Comparison of ENCODE assay signal across 10 mouse cellular contexts in genomic region chr10:91988364-91988763, GRCm38 (mm10).
DNase-seq lines count a peak whose midpoint lies in the region; ATAC-seq and TF ChIP-seq lines count a peak whose summit lies in the region.
"Had no signal": no experiment of that assay in that cellular context is flagged by ENCODE, and none has a peak within 500 bp of the region (broad histone marks: within the 10 kb centered on the region; RNA-seq: fewer than 3 reads in every experiment).

No protein-coding gene starts in this region.

- H3K27ac ChIP-seq in layer of hippocampus, adult 2 months = peak overlapping the region; percentile 36
- H3K27ac ChIP-seq in forebrain, postnatal 0 days (ENCODE audit: low read depth, low read length) = no peak overlapping the region
- no peak overlapping the region for H3K27ac ChIP-seq in thymus, adult 2 months (ENCODE audit: control insufficient read depth, insufficient read depth, low read length)
- H3K27ac ChIP-seq: hindbrain, embryonic 15.5 days had no signal

- no peak for TF ChIP-seq POLR2A in thymus, adult 2 months (IDR thresholded peaks at IDR 0.05; ENCODE audit: control insufficient read depth, extremely low read depth, insufficient read depth, low read length, poor library complexity)

- no peak overlapping the region for H3K4me2 ChIP-seq in forebrain, postnatal 0 days (ENCODE audit: low read depth)
- H3K4me2 ChIP-seq: hindbrain, embryonic 15.5 days had no signal

- no peaks in the 10 kb centered on the region for H3K36me3 ChIP-seq in forebrain, postnatal 0 days (ENCODE audit: insufficient read depth)
- no peaks in the 10 kb centered on the region for H3K36me3 ChIP-seq in thymus, adult 2 months (ENCODE audit: control insufficient read depth, insufficient read depth, low read length)
- H3K36me3 ChIP-seq: hindbrain, embryonic 15.5 days had no signal

- no peaks in the 10 kb centered on the region for H3K27me3 ChIP-seq in forebrain, postnatal 0 days (ENCODE audit: insufficient read depth, low read length)
- H3K27me3 ChIP-seq in thymus, adult 2 months (ENCODE audit: control insufficient read depth, insufficient read depth, low read length) = no peaks in the 10 kb centered on the region
- H3K27me3 ChIP-seq: hindbrain, embryonic 15.5 days; megakaryocyte, embryonic 14.5 days had no signal

- no peak overlapping the region for H3K4me3 ChIP-seq in layer of hippocampus, adult 2 months
- H3K4me3 ChIP-seq in forebrain, postnatal 0 days (ENCODE audit: low read depth, low read length) = no peak overlapping the region
- H3K4me3 ChIP-seq in thymus, adult 2 months (ENCODE audit: control insufficient read depth, insufficient read depth, low read length) = no peak overlapping the region
- H3K4me3 ChIP-seq: hindbrain, embryonic 15.5 days; megakaryocyte, embryonic 14.5 days had no signal

- no peak overlapping the region for H3K9ac ChIP-seq in forebrain, postnatal 0 days
- H3K9ac ChIP-seq: hindbrain, embryonic 15.5 days had no signal

- ATAC-seq in forebrain, postnatal 0 days = no peak

- no peak for DNase-seq in layer of hippocampus, adult 2 months (ENCODE audit: low spot score in 2 of 2)
- DNase-seq in layer of hippocampus, postnatal 25 days (ENCODE audit: extremely low spot score in 1 of 2, low spot score in 1 of 2) = no peak
- DNase-seq in adrenal gland, postnatal 36 days = peak; percentile 1 to 14
- DNase-seq in forebrain, postnatal 0 days = peak; percentile 31
- peak; percentile 56 to 57 for DNase-seq in lung, postnatal 4 days
- DNase-seq in thymus, adult 2 months = no peak
- no peak for DNase-seq in spleen, adult 18-20 months
- DNase-seq: thymus, postnatal 14 days had no signal

- WGBS in forebrain, postnatal 0 days = 15% methylated on average over 8 of the region's 8 CpGs
- WGBS in thymus, adult 2 months = 91% methylated on average over 8 of the region's 8 CpGs

- no peaks in the 10 kb centered on the region for H3K4me1 ChIP-seq in forebrain, postnatal 0 days (ENCODE audit: insufficient read depth)
- H3K4me1 ChIP-seq in thymus, adult 2 months (replicated peaks; ENCODE audit: control insufficient read depth, insufficient read depth, low read length) = no peaks in the 10 kb centered on the region
- H3K4me1 ChIP-seq: megakaryocyte, embryonic 14.5 days had no signal

- no peak for TF ChIP-seq CTCF in layer of hippocampus, adult 2 months (conservative IDR thresholded peaks at IDR 0.05)
- TF ChIP-seq CTCF in forebrain, postnatal 0 days (IDR thresholded peaks at IDR 0.05; ENCODE audit: low read depth) = no peak
- TF ChIP-seq CTCF in thymus, adult 2 months (IDR thresholded peaks at IDR 0.05; ENCODE audit: borderline replicate concordance, control insufficient read depth, extremely low read depth, insufficient read depth, low read length, poor library complexity) = no peak

- H3K9me3 ChIP-seq in forebrain, postnatal 0 days (ENCODE audit: low read length) = no peaks in the 10 kb centered on the region

Comparison
In these comparisons a context has a peak if more than half of its experiments do, and no peak if none do; other contexts are left out.
1. DNase-seq: peak in adrenal gland, postnatal 36 days (2 of 2), forebrain, postnatal 0 days (single experiment) and lung, postnatal 4 days (2 of 2); none in layer of hippocampus, adult 2 months (0 of 2), layer of hippocampus, postnatal 25 days (0 of 2), thymus, adult 2 months (single experiment) and spleen, adult 18-20 months (0 of 2).